Mouse (Mus musculus): ENCODE measurements around the gene Rptn. TPM values are rescaled to one million over a fixed set of nuclear protein-coding genes. Genes with fewer than 3 reads are reported as not detected.

Gene Rptn
- total RNA-seq, 2 experiments from 2014 or later, result not detected

- peak; percentile 43 to 50 for DNase-seq (ENCODE audit: low spot score in 2 of 2)
Measured at GRCm38 (mm10) chr3:93447138-93447841, 53.8 kb downstream of the Rptn start.

Small RNAs within 50 kb of the gene (microRNA-seq; reads per million reads assigned to microRNA genes)
- 0 reads per million in 2 experiments for gene Gm22752
- gene Gm44353, result 0 reads per million in 2 experiments

Other genes starting within 250 kb of the Rptn start
- not detected for gene Crnn, start 248.9 kb upstream of the Rptn start, total RNA-seq (2021)
- gene Flg2, start 196.4 kb upstream of the Rptn start, total RNA-seq (2021), result not detected
- not detected for gene Flg, start 120.2 kb upstream of the Rptn start, total RNA-seq (2021)
- not detected for gene Hrnr, start 74.0 kb upstream of the Rptn start, total RNA-seq (2021)
- gene Tchh, start 48.6 kb downstream of the Rptn start, total RNA-seq (2021), result 1 to 10 TPM in 1 of 2 experiments, under 1 TPM in 1; 0.90 to 1.0 TPM
- gene Tchhl1, start 75.1 kb downstream of the Rptn start, total RNA-seq (2021), result not detected
- 10 to 100 TPM; 11.8 to 17.4 TPM for gene S100a11, start 126.8 kb downstream of the Rptn start, total RNA-seq (2021)
- gene S100a10, start 161.4 kb downstream of the Rptn start, total RNA-seq (2021), result 10 to 100 TPM; 31.1 to 34.9 TPM

Data from layer of hippocampus, postnatal 14 days (tissue).